Mouse (Mus musculus) spleen, adult 2 months (tissue): ENCODE data around the gene Pdzrn3.

Experiments
- CTCF ChIP-seq: fragments of 200-500 bp; IDR thresholded peaks from 2 replicates; pipeline ENCODE4 v1.5.1; 2011; ENCODE audit warnings: mild to moderate bottlenecking, inconsistent platforms; ENCODE audit not compliant: insufficient read depth, insufficient read length, insufficient replicate concordance; ENCODE audit errors: extremely low read depth
- POLR2A ChIP-seq: fragments of 200-500 bp; IDR thresholded peaks from 2 replicates; pipeline ENCODE4 v1.6.1; 2011; ENCODE audit warnings: low read depth, low read length, inconsistent platforms

- TF ChIP-seq POLR2A: no peak
- TF ChIP-seq CTCF: no peak
Measured at GRCm38 (mm10) chr6:101263544-101263943, 114.2 kb downstream of the Pdzrn3 start.
